Mouse (Mus musculus) kidney, adult 2 months (tissue): ENCODE data around the gene Ifng.

Experiments used
- CTCF ChIP-seq: fragments of 200-500 bp; conservative IDR thresholded peaks from 2 replicates; pipeline ENCODE4 v1.5.1; 2011; ENCODE audit warnings: low read depth, mild to moderate bottlenecking, control low read depth, low read length, moderate library complexity, mixed read lengths; ENCODE audit not compliant: insufficient read depth, insufficient read length
- POLR2A ChIP-seq: fragments of 200-500 bp; IDR thresholded peaks from one replicate; pipeline ENCODE4 v1.6.1; 2011; ENCODE audit warnings: low read depth, low read length, control low read depth

DNA sequence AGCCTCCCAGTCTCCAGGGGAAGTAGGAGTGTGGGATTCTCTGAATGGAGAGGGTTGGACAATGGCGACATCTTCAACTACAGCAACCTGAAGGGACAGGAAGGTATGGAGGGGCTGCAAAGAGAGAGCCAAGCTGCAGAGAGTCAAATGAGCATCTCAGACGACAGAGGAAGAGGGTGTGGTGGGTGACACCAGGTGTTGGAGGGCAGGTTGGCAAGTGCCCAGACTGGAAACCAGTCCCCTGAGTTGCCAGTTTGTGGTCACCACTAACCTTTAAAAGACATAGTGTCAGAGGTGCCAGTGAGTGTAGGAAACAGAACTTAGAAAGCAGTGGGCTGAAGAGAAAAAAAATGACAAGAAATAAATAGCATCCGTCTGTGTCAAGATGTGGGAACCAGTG is 28.2 kb downstream of the Ifng start:
- TF ChIP-seq POLR2A: no peak
- no peak for TF ChIP-seq CTCF
